Mouse (Mus musculus) midbrain, embryonic 14.5 days (tissue): ENCODE results near the gene ccdc198. TPM values are rescaled to one million over a fixed set of nuclear protein-coding genes. Genes with fewer than 3 reads are reported as not detected.

ENCODE experiments used
- ATAC-seq: fragments of 200-750 bp; cut with Nextera tagmentation; 2 replicates; pipeline ENCODE4 v1.8.0; 2017; ENCODE audit warnings: moderate number of reproducible peaks, moderate library complexity; ENCODE audit not compliant: low FRiP score, low TSS enrichment
- DNase-seq: peaks from one replicate; pipeline ENCODE4 v3.0.0-alpha.2; 2015
- H3K27ac ChIP-seq: fragments of 300-500 bp; sonication (generic); replicated peaks from 2 replicates; pipeline ENCODE4 v1.5.1; 2014; ENCODE audit warnings: mild to moderate bottlenecking, low read depth, low read length, moderate library complexity
- H3K27me3 ChIP-seq: fragments of 300-500 bp; sonication (generic); 2 replicates; pipeline ENCODE4 v1.6.1; 2014; ENCODE audit warnings: low read length, control low read depth, mixed read lengths; ENCODE audit not compliant: control insufficient read depth, insufficient read depth
- H3K36me3 ChIP-seq: fragments of 300-500 bp; sonication (generic); 2 replicates; pipeline ENCODE4 v1.6.1; 2014; ENCODE audit warnings: low read length, control low read depth; ENCODE audit not compliant: control insufficient read depth, insufficient read depth
- H3K4me1 ChIP-seq: fragments of 300-500 bp; sonication (generic); 2 replicates; pipeline ENCODE4 v1.6.1; 2014; ENCODE audit warnings: mild to moderate bottlenecking, antibody characterized with exemption, low read length, control low read depth; ENCODE audit not compliant: control insufficient read depth, insufficient read depth
- H3K4me2 ChIP-seq: fragments of 300-500 bp; sonication (generic); 2 replicates; pipeline ENCODE4 v1.6.1; 2014; ENCODE audit warnings: mild to moderate bottlenecking, low read length, moderate library complexity
- H3K4me3 ChIP-seq: fragments of 300-500 bp; sonication (generic); replicated peaks from 2 replicates; pipeline ENCODE4 v1.5.1; 2014; ENCODE audit warnings: low read depth, low read length
- H3K9ac ChIP-seq: fragments of 300-500 bp; sonication (generic); replicated peaks from 2 replicates; pipeline ENCODE4 v1.6.1; 2014; ENCODE audit warnings: mild to moderate bottlenecking, low read length, moderate library complexity
- H3K9me3 ChIP-seq: fragments of 300-500 bp; sonication (generic); 2 replicates; pipeline ENCODE4 v1.6.1; 2016; ENCODE audit warnings: low read length, control low read depth, mixed read lengths; ENCODE audit not compliant: control insufficient read depth
- WGBS: fragments of 180-500 bp; shearing (Covaris S2); extraction: QIAGEN DNeasy Blood & Tissue Kit; methylation state at CpG from one replicate; pipeline ENCODE4 v1.1.7; 2014; 5-methylcytosine and 5-hydroxymethylcytosine counted together
- polyA plus RNA-seq: library from polyadenylated mRNA; unstranded; fragments of >200 nt; fragmentation: Nextera tagmentation; extraction: Ambion mirVana; gene quantifications from 2 replicates; pipeline ENCODE4 v1.2.1, GENCODE M21; 2014

Gene ccdc198
- polyA plus RNA-seq, 1 experiment from 2014 or later = 0.33 TPM

- H3K36me3 ChIP-seq = no peaks in the 10 kb centered on the region
- H3K4me3 ChIP-seq = no peak overlapping the region
- H3K27me3 ChIP-seq = no peaks in the 10 kb centered on the region
- H3K9ac ChIP-seq = no peak overlapping the region
- 85% methylated on average over 5 of the region's 5 CpGs for WGBS
- no peaks in the 10 kb centered on the region for H3K9me3 ChIP-seq
- H3K27ac ChIP-seq = no peak overlapping the region
- DNase-seq (no peak), ATAC-seq (no peak)
- no peak overlapping the region for H3K4me2 ChIP-seq
- H3K4me1 ChIP-seq = no peaks in the 10 kb centered on the region
Observed at GRCm38 (mm10) chr14:49265286-49266002, 20.2 kb upstream of the ccdc198 start.

DNA sequence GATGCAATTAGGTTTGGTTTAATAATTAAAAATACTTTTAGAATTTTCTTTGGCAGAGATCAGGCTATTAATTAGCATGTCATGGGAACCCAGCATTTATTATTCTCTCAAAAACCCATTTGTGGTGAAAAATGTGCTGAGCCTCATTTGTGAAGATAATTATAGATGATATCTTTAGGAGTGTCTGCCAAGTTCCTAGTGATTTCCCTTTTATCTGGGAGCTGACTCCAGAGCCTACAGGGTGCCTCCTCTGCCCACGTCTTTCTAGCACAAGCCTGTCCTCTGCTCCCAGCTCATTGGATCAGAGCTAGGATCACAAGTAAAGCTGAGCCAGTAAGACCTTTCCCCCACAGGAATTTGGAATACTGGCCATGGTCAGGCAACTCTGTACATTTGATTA, 3.8 kb downstream of the ccdc198 start:
- Histone ChIP-seq H3K4me3 (no peak overlapping the region), H3K4me2 (no peak overlapping the region), H3K27me3 (no peaks in the 10 kb centered on the region), H3K4me1 (no peaks in the 10 kb centered on the region), H3K9ac (no peak overlapping the region), H3K9me3 (no peaks in the 10 kb centered on the region), H3K27ac (no peak overlapping the region), H3K36me3 (no peaks in the 10 kb centered on the region)
- DNase-seq (no peak), ATAC-seq (no peak)
- WGBS = 6% methylated on average over 1 of the region's 1 CpGs

GRCm38 (mm10) chr14:49238206-49238605, 7.1 kb downstream of the ccdc198 start:
- Histone ChIP-seq H3K27me3 (no peaks in the 10 kb centered on the region), H3K9me3 (no peaks in the 10 kb centered on the region), H3K36me3 (no peaks in the 10 kb centered on the region), H3K27ac (no peak overlapping the region), H3K4me2 (no peak overlapping the region), H3K4me1 (no peaks in the 10 kb centered on the region), H3K4me3 (no peak overlapping the region), H3K9ac (no peak overlapping the region)
- 41% methylated on average over 11 of the region's 11 CpGs for WGBS
- ATAC-seq = peak; percentile 83
- peak; percentile 90 for DNase-seq

DNA sequence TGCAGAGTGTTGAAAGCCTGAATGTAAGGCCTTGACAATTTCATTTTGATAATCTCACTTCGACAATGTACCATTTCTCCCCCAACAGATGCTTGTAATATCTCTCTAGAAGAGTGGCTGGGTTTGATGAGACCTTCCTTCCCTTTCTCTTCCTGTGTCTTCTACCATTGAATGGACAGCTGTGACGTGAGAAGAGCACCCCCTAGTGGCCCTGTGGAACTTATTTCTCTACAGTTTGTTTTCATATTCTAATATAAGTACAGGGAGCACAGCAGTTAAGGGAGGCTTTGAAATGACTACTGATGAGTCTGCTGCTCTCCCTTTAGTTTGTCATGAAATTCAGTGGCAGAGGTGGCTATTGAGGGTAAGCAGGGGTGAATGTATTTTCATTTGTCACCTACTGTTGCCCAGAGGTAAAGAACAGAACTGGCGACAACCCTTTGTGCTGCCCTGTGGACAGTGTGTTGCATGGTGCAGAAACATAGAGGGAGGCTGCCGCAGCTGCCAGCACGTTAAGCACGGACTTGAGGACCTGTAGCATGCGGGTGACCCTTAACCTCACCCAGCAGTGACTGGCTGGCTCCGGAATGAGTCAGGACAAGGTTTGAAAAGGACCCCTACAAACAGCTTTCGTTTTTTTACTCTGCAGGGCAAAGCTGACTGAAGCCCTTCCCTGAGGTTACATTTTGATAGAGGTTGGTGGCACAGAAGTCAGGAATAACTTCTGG, 10.3 kb downstream of the ccdc198 start:
- no peak overlapping the region for H3K4me3 ChIP-seq
- no peak overlapping the region for H3K27ac ChIP-seq
- H3K9ac ChIP-seq = no peak overlapping the region
- 39% methylated on average over 9 of the region's 9 CpGs for WGBS
- DNase-seq = peak; percentile 81
- H3K9me3 ChIP-seq = no peaks in the 10 kb centered on the region
- H3K27me3 ChIP-seq = no peaks in the 10 kb centered on the region
- no peak overlapping the region for H3K4me2 ChIP-seq
- H3K4me1 ChIP-seq = no peaks in the 10 kb centered on the region
- no peaks in the 10 kb centered on the region for H3K36me3 ChIP-seq
- no peak for ATAC-seq

DNA sequence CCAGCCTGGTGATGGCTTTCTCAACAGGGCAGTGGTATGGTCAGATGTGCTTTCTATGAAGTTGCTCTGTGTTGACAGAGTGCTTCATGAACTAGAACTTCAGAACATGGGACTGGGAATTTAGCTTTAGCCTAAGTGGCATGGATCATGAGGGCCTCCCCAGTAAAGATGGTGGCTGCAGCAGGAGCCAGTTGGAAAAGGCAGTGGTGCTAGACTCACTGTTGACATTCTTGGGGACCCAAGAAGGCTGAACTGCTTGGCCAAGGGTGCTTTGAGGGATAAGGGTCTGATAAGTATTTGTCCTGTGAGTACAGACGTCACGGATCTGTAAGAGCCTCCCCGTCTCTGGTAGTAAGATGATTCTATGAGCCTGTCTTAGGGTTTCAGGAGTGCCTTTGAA, 13.4 kb downstream of the ccdc198 start:
- H3K4me1 ChIP-seq = no peaks in the 10 kb centered on the region
- WGBS = 88% methylated on average over 3 of the region's 3 CpGs

DNA sequence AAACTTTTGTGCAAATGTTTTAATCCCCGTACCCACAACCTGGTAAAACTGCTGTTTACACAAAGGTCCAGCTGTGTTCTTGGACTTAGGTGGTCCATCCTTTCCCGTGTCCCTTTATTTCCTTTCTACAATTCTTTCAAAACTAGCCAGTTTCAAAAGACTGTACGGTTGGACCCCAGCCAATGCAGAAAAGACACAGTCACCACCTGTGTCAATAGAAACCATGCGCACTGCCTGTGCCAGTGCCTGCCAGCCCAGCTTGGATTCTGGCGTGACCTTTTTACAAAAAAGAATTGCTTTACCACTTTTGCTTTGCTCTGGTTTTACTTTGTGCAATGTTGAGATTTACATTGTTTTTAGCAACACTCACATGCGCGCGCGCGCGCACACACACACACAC, 18.3 kb downstream of the ccdc198 start:
- H3K27ac ChIP-seq = no peak overlapping the region
- no peaks in the 10 kb centered on the region for H3K36me3 ChIP-seq
- H3K9me3 ChIP-seq = no peaks in the 10 kb centered on the region
- H3K27me3 ChIP-seq = no peaks in the 10 kb centered on the region
- no peaks in the 10 kb centered on the region for H3K4me1 ChIP-seq
- DNase-seq (peak; percentile 57), ATAC-seq (no peak)
- H3K9ac ChIP-seq = no peak overlapping the region
- 81% methylated on average over 11 of the region's 11 CpGs for WGBS
- H3K4me2 ChIP-seq = no peak overlapping the region
- H3K4me3 ChIP-seq = no peak overlapping the region

More for the DNA sequence above, 13.4 kb downstream of the ccdc198 start:
- Histone ChIP-seq H3K9me3 (no peaks in the 10 kb centered on the region), H3K27me3 (no peaks in the 10 kb centered on the region), H3K36me3 (no peaks in the 10 kb centered on the region), H3K4me3 (no peak overlapping the region), H3K4me2 (no peak overlapping the region), H3K27ac (no peak overlapping the region), H3K9ac (no peak overlapping the region)
- no peak for ATAC-seq
- DNase-seq = no peak

DNA sequence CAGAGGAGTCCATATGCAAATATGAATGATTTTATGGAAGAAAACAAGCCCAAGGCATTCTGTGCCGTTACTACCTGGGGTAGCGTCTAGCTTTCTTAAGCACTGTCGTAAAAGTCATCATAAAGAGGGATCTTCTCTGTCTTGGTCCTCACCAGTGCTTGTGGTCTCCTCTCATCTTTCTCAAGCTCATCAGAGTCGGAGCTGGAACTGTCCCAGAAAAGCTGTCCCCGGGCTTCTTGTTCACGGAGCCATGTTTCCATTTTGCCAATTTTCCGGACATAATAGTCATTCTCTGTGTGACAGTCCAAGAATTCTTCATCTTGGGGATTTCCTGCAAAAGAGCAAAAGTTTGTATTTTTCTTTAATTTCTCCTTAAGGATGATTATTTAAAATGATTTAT, 18.8 kb downstream of the ccdc198 start:
- no peak for ATAC-seq
- Histone ChIP-seq H3K9me3 (no peaks in the 10 kb centered on the region), H3K4me3 (no peak overlapping the region), H3K4me2 (no peak overlapping the region), H3K27me3 (no peaks in the 10 kb centered on the region), H3K36me3 (no peaks in the 10 kb centered on the region), H3K9ac (no peak overlapping the region), H3K4me1 (no peaks in the 10 kb centered on the region), H3K27ac (no peak overlapping the region)
- WGBS = 80% methylated on average over 7 of the region's 7 CpGs
- no peak for DNase-seq

GRCm38 (mm10) chr14:49221771-49222170, 23.5 kb downstream of the ccdc198 start:
- Histone ChIP-seq H3K36me3 (no peaks in the 10 kb centered on the region), H3K9me3 (no peaks in the 10 kb centered on the region), H3K9ac (no peak overlapping the region), H3K27me3 (no peaks in the 10 kb centered on the region), H3K27ac (no peak overlapping the region), H3K4me2 (no peak overlapping the region), H3K4me1 (no peaks in the 10 kb centered on the region), H3K4me3 (no peak overlapping the region)
- 88% methylated on average over 2 of the region's 2 CpGs for WGBS
- no peak for ATAC-seq
- DNase-seq = no peak
